Mouse (Mus musculus) liver, postnatal 0 days (tissue): ENCODE data around the gene Nostrin.

Experiments
- CTCF ChIP-seq: sonication (generic); IDR thresholded peaks from 2 replicates; pipeline ENCODE4 v1.5.1; 2016; ENCODE audit warnings: antibody characterized with exemption, low read depth
- EP300 ChIP-seq: IDR thresholded peaks from 2 replicates; pipeline ENCODE4 v1.6.1; 2016; ENCODE audit warnings: antibody characterized with exemption, low read depth, mild to moderate bottlenecking

DNA sequence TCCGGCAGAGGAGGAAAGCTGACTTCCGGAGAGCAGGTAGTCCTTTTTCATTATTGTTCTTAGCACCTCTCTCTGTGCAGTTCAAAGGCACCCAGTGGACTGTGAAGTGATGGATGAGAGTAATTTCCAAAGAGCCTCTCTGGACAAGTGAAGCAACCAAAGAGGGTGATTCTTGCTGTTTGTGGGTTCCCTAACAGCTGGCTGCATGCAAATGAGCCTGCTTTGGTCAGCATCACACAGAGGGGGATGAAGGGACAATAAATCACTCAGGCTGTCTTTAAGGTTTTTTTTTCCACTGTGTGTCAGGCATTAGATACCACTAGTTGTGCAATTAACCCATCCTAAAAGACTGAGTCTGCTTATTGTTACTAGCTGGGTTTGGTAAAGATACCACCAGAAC is 15.9 kb upstream of the Nostrin start:
- no peak for TF ChIP-seq EP300
- TF ChIP-seq CTCF, result no peak
